Mouse (Mus musculus): Measurements from ENCODE around the gene Slc38a10. TPM values are rescaled to one million over a fixed set of nuclear protein-coding genes. Genes with fewer than 3 reads are reported as not detected.

The Slc38a10 gene
- polyA plus RNA-seq, 1 experiment from 2014 or later = 78.8 TPM

Small RNA genes within 50 kb of the gene (microRNA-seq; reads per million reads assigned to microRNA genes)
- not detected for gene Gm25948 (ENCODE audit: borderline number of aligned reads)

Other genes starting within 250 kb of the Slc38a10 start
- gene Chmp6, start 237.9 kb downstream of the Slc38a10 start, polyA plus RNA-seq (2014; fragmentation: Nextera tagmentation; extraction: Ambion mirVana) = 77.9 and 89.3 TPM in 2 replicates
- gene Baiap2, start 208.6 kb downstream of the Slc38a10 start, polyA plus RNA-seq (2014; fragmentation: Nextera tagmentation; extraction: Ambion mirVana) = 22.1 and 26.5 TPM in 2 replicates
- 8.7 and 10.8 TPM in 2 replicates for gene Aatk, start 104.2 kb downstream of the Slc38a10 start, polyA plus RNA-seq (2014; fragmentation: Nextera tagmentation; extraction: Ambion mirVana)
- 23.7 and 28.2 TPM in 2 replicates for gene Cep131, start 64.5 kb downstream of the Slc38a10 start, polyA plus RNA-seq (2014; fragmentation: Nextera tagmentation; extraction: Ambion mirVana)
- gene Tepsin, start 52.6 kb downstream of the Slc38a10 start, polyA plus RNA-seq (2014; fragmentation: Nextera tagmentation; extraction: Ambion mirVana) = 13.1 and 14.1 TPM in 2 replicates
- gene Ndufaf8, start 52.4 kb downstream of the Slc38a10 start, polyA plus RNA-seq (2014; fragmentation: Nextera tagmentation; extraction: Ambion mirVana) = 76.4 and 88.7 TPM in 2 replicates
- 11.1 and 12.0 TPM in 2 replicates for gene Bahcc1, start 81.6 kb upstream of the Slc38a10 start, polyA plus RNA-seq (2014; fragmentation: Nextera tagmentation; extraction: Ambion mirVana)
- gene Actg1, start 197.2 kb upstream of the Slc38a10 start, polyA plus RNA-seq (2014; fragmentation: Nextera tagmentation; extraction: Ambion mirVana) = 2,264 and 2,593 TPM in 2 replicates
- gene Fscn2, start 210.2 kb upstream of the Slc38a10 start, polyA plus RNA-seq (2014; fragmentation: Nextera tagmentation; extraction: Ambion mirVana) = 0.48 and 1.1 TPM in 2 replicates
- gene Faap100, start 227.4 kb upstream of the Slc38a10 start, polyA plus RNA-seq (2014; fragmentation: Nextera tagmentation; extraction: Ambion mirVana) = 30.0 and 32.7 TPM in 2 replicates

All from embryonic facial prominence, embryonic 14.5 days (tissue).